Mouse (Mus musculus): Measurements from ENCODE around the gene Gm49403.
"Not testable (repeated sequence)": the region's sequence is repeated elsewhere in the genome, so short reads cannot be mapped to it uniquely, and the experiment has no call there.

Gene Gm49403

GRCm38 (mm10) chr19:8872266-8872840 is 11.4 kb upstream of the Gm49403 start:
- DNase-seq = no peak

- no peak for DNase-seq
Measured at GRCm38 (mm10) chr19:8875031-8875430, 8.7 kb upstream of the Gm49403 start.

- peak; percentile 90 to 95 for DNase-seq
Measured at GRCm38 (mm10) chr19:8880311-8881033, 3.3 kb upstream of the Gm49403 start, which contains the start of gene Uqcc3. Uqcc3 (minus strand) TSS chr19:8880923.

GRCm38 (mm10) chr19:8881034-8881392 is 2.7 kb upstream of the Gm49403 start:
- DNase-seq = no peak

GRCm38 (mm10) chr19:8886916-8887584 is 3.3 kb downstream of the Gm49403 start:
- no peak for DNase-seq

- DNase-seq = no peak
Measured at GRCm38 (mm10) chr19:8887585-8888463, 4.1 kb downstream of the Gm49403 start.

GRCm38 (mm10) chr19:8888511-8889385 is 5.0 kb downstream of the Gm49403 start, which contains the start of the genes 1810009A15Rik and Gm49416:
1810009A15Rik (plus strand) TSS chr19:8888853.
Gm49416 (plus strand) TSS chr19:8888926.
- peak; percentile 95 to 98 for DNase-seq

GRCm38 (mm10) chr19:8892829-8893766 is 9.4 kb downstream of the Gm49403 start, which contains the start of gene Ints5:
Ints5 (plus strand) TSS chr19:8893005.
- peak; percentile 89 to 91 for DNase-seq

GRCm38 (mm10) chr19:8895397-8895960 is 11.7 kb downstream of the Gm49403 start:
- no peak for DNase-seq

GRCm38 (mm10) chr19:8896231-8896630 is 12.5 kb downstream of the Gm49403 start:
- not testable (repeated sequence) for DNase-seq

- DNase-seq = peak; percentile 70 to 77
Measured at GRCm38 (mm10) chr19:8897211-8897864, 13.6 kb downstream of the Gm49403 start.

GRCm38 (mm10) chr19:8897865-8898495 is 14.2 kb downstream of the Gm49403 start, which contains the start of gene Ganab:
Ganab (plus strand) TSS chr19:8898071.
- DNase-seq = peak; percentile 95 to 98

GRCm38 (mm10) chr19:8898576-8898975 is 14.8 kb downstream of the Gm49403 start:
- no peak for DNase-seq

- peak; percentile 36 to 45 for DNase-seq
Measured at GRCm38 (mm10) chr19:8899079-8899478, 15.3 kb downstream of the Gm49403 start.

- no peak for DNase-seq
Measured at GRCm38 (mm10) chr19:8903412-8903811, 19.7 kb downstream of the Gm49403 start.

GRCm38 (mm10) chr19:8908531-8908930 is 24.8 kb downstream of the Gm49403 start:
- no peak for DNase-seq

- DNase-seq = no peak
Measured at GRCm38 (mm10) chr19:8911810-8912209, 28.1 kb downstream of the Gm49403 start.

GRCm38 (mm10) chr19:8914212-8914611 is 30.5 kb downstream of the Gm49403 start:
- DNase-seq = no peak

GRCm38 (mm10) chr19:8919000-8919399 is 35.3 kb downstream of the Gm49403 start:
- DNase-seq = no peak
